ENCODE assay signal across 8 mouse cellular contexts in the genomic region with DNA sequence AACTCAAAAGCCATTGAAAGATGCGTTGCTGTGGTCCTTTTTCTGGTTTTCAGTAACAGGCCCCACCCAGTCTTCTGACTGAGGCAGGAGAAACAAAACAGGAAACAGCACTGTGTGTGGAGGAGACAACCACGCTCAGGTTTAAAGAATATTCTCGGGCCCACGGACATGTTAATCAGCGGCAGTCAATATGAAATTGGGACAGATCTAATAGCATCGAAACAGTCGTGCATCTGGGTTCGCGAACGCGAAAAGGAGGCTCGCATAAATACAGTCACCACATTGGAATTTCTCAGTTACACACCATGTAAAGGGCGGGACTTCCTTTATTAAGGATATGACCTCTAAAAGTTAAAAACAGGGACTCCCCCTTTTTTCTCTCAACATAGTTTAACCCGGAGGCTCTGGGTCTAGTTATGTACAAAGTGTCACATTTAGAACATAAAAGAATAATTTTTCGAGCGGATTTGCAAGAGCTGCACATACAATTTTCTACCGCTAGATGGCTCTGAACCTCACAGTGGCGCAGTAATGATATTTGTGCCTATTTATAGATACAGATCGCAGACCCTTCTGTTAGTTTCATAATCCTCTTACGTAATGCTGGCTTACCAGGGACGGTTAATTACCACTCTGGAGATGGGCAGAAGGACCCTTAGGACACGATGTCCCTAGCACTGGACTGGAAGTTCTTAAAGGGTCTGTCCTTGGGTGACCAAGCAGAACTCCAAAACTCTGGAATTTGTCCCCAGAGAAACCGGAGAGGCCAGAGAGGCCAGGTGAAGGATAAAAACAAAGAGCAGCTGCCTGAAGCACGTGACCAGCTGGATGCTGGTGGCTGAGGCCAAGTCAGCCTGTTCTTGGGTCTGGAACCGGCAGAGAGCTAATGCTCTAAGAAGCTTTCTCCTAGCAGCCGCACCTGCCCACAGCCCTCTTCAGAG.
DNase-seq lines count a peak whose midpoint lies in the region; ATAC-seq and TF ChIP-seq lines count a peak whose summit lies in the region.

No protein-coding gene starts in this region.

- peak overlapping the region; percentile 63 for H3K4me2 ChIP-seq in heart, embryonic 11.5 days
- peak overlapping the region; percentile 32 for H3K4me2 ChIP-seq in kidney, embryonic 14.5 days (replicated peaks; ENCODE audit: low read depth, low read length)
- H3K4me2 ChIP-seq in limb, embryonic 13.5 days (replicated peaks), result peak overlapping the region; percentile 59
- peak overlapping the region; percentile 36 for H3K4me2 ChIP-seq in midbrain, embryonic 14.5 days (ENCODE audit: low read length)

- no peaks in the 10 kb centered on the region for H3K79me2 ChIP-seq in C2C12 (ENCODE audit: control insufficient read depth, insufficient read depth)

- H3K36me3 ChIP-seq in C2C12 (ENCODE audit: control insufficient read depth, insufficient read depth), result no peaks in the 10 kb centered on the region
- no peaks in the 10 kb centered on the region for H3K36me3 ChIP-seq in heart, embryonic 11.5 days (ENCODE audit: control insufficient read depth, insufficient read depth, low read length)
- no peaks in the 10 kb centered on the region for H3K36me3 ChIP-seq in kidney, embryonic 14.5 days (ENCODE audit: control insufficient read depth, insufficient read depth, low read length)
- no peaks in the 10 kb centered on the region for H3K36me3 ChIP-seq in limb, embryonic 13.5 days
- H3K36me3 ChIP-seq in midbrain, embryonic 14.5 days (ENCODE audit: control insufficient read depth, insufficient read depth, low read length), result no peaks in the 10 kb centered on the region

- H3ac ChIP-seq in C2C12 (ENCODE audit: control insufficient read depth, insufficient read length, low read depth), result peak overlapping the region; percentile 46

- no peak for TF ChIP-seq CTCF in C2C12 (IDR thresholded peaks at IDR 0.05; ENCODE audit: control insufficient read depth, insufficient read depth, insufficient read length)

- H3K9ac ChIP-seq in heart, embryonic 11.5 days (ENCODE audit: low read depth, low read length), result peak overlapping the region; percentile 64
- 0 out of 2 replicates have a peak overlapping the region, but pooled peaks have one; percentile 9 for H3K9ac ChIP-seq in kidney, embryonic 14.5 days (ENCODE audit: low read depth, low read length)
- peak overlapping the region; percentile 53 for H3K9ac ChIP-seq in limb, embryonic 13.5 days
- 0 out of 2 replicates have a peak overlapping the region, but pooled peaks have one; percentile 1 for H3K9ac ChIP-seq in midbrain, embryonic 14.5 days (replicated peaks; ENCODE audit: low read length)

- H3K9me3 ChIP-seq in heart, embryonic 11.5 days (replicated peaks; ENCODE audit: control insufficient read depth, low read length), result no peaks in the 10 kb centered on the region
- H3K9me3 ChIP-seq in kidney, embryonic 14.5 days (ENCODE audit: control insufficient read depth, low read length), result no peaks in the 10 kb centered on the region
- no peaks in the 10 kb centered on the region for H3K9me3 ChIP-seq in limb, embryonic 13.5 days
- no peaks in the 10 kb centered on the region for H3K9me3 ChIP-seq in midbrain, embryonic 14.5 days (ENCODE audit: control insufficient read depth, low read length)

- no peak overlapping the region for H3K4me3 ChIP-seq in C2C12 (ENCODE audit: insufficient read depth, poor library complexity, severe bottlenecking)
- peak overlapping the region; percentile 34 for H3K4me3 ChIP-seq in heart, embryonic 11.5 days (ENCODE audit: low read depth, low read length)
- peak overlapping the region; percentile 27 for H3K4me3 ChIP-seq in kidney, embryonic 14.5 days (ENCODE audit: low read length)
- H3K4me3 ChIP-seq in limb, embryonic 13.5 days, result peak overlapping the region; percentile 30
- 0 out of 2 replicates have a peak overlapping the region, but pooled peaks have one; percentile 5 for H3K4me3 ChIP-seq in midbrain, embryonic 14.5 days (replicated peaks; ENCODE audit: low read depth, low read length)

- 13% methylated on average over 26 of the region's 26 CpGs for WGBS in heart, embryonic 11.5 days (ENCODE audit: insufficient replicate concordance)
- WGBS in kidney, embryonic 14.5 days, result 16% methylated on average over 26 of the region's 26 CpGs
- 11% methylated on average over 26 of the region's 26 CpGs for WGBS in limb, embryonic 13.5 days
- WGBS in midbrain, embryonic 14.5 days, result 20% methylated on average over 26 of the region's 26 CpGs

- H3K4me1 ChIP-seq in heart, embryonic 11.5 days (ENCODE audit: control insufficient read depth, insufficient read depth, low read length), result peaks cover 3% of the 10 kb centered on the region; the same call in 1 of the 2 replicates
- H3K4me1 ChIP-seq in kidney, embryonic 14.5 days (ENCODE audit: control insufficient read depth, insufficient read depth, low read length), result peaks cover 8% of the 10 kb centered on the region; the same call in 1 of the 2 replicates
- H3K4me1 ChIP-seq in limb, embryonic 13.5 days, result peaks cover 6% of the 10 kb centered on the region
- 0 out of 2 replicates have a peak, but pooled peaks cover 5% of the 10 kb centered on the region for H3K4me1 ChIP-seq in midbrain, embryonic 14.5 days (ENCODE audit: control insufficient read depth, insufficient read depth, low read length)

- peak; percentile 79 for ATAC-seq in erythroblast, adult 5-6 weeks (replicated peaks; ENCODE audit: low FRiP score, poor library complexity, severe bottlenecking)
- peak; percentile 32 for ATAC-seq in heart, embryonic 11.5 days (replicated peaks; ENCODE audit: insufficient number of reproducible peaks, low FRiP score, low TSS enrichment)
- ATAC-seq in kidney, embryonic 14.5 days (ENCODE audit: low FRiP score, low TSS enrichment), result peak; percentile 87
- ATAC-seq in limb, embryonic 13.5 days (ENCODE audit: low FRiP score, low read depth), result peak; percentile 80; the same call in 1 of the 2 replicates
- ATAC-seq in midbrain, embryonic 14.5 days (ENCODE audit: low FRiP score, low TSS enrichment), result peak; percentile 86

- H3K27ac ChIP-seq in heart, embryonic 11.5 days (ENCODE audit: low read depth, low read length), result no peak overlapping the region
- H3K27ac ChIP-seq in kidney, embryonic 14.5 days (ENCODE audit: low read depth, low read length), result peak overlapping the region; percentile 78; the same call in 1 of the 2 replicates
- H3K27ac ChIP-seq in limb, embryonic 13.5 days, result no peak overlapping the region
- peak overlapping the region; percentile 55; the same call in 1 of the 2 replicates for H3K27ac ChIP-seq in midbrain, embryonic 14.5 days (replicated peaks; ENCODE audit: low read depth, low read length)

- no peaks in the 10 kb centered on the region for H3K79me3 ChIP-seq in C2C12 (ENCODE audit: low read depth)

- H3K27me3 ChIP-seq in C2C12 (ENCODE audit: control insufficient read depth, insufficient read depth, insufficient read length), result no peaks in the 10 kb centered on the region
- H3K27me3 ChIP-seq in heart, embryonic 11.5 days (ENCODE audit: control insufficient read depth, insufficient read depth, low read length), result no peaks in the 10 kb centered on the region
- no peaks in the 10 kb centered on the region for H3K27me3 ChIP-seq in kidney, embryonic 14.5 days (ENCODE audit: control insufficient read depth, insufficient read depth, low read length)
- no peaks in the 10 kb centered on the region for H3K27me3 ChIP-seq in limb, embryonic 13.5 days
- no peaks in the 10 kb centered on the region for H3K27me3 ChIP-seq in midbrain, embryonic 14.5 days (ENCODE audit: control insufficient read depth, insufficient read depth, low read length)

- DNase-seq in brain, adult 2 months (ENCODE audit: low read depth, low spot score), result peak; percentile 93
- peak; percentile 87 for DNase-seq in midbrain, embryonic 14.5 days
- DNase-seq in spleen, adult 12 weeks (ENCODE audit: low spot score), result peak; percentile 63

TF ChIP-seq in C2C12, 6 proteins besides CTCF, POLR2A, EP300 and RAD21:
- TF ChIP-seq MYOG (IDR thresholded peaks at IDR 0.05; ENCODE audit: control insufficient read depth, extremely low read depth, insufficient read length) (no peak), USF1 (IDR thresholded peaks at IDR 0.05; ENCODE audit: low read depth) (peak; percentile 83), CEBPB (IDR thresholded peaks at IDR 0.05; ENCODE audit: low read depth) (peak; percentile 78), MYOD1 (IDR thresholded peaks at IDR 0.05; ENCODE audit: control insufficient read depth, insufficient read length, low read depth) (peak; percentile 64), MAX (IDR thresholded peaks at IDR 0.05) (no peak), FOSL1 (IDR thresholded peaks at IDR 0.05; ENCODE audit: insufficient read depth, low read length, poor library complexity, severe bottlenecking) (peak; percentile 30)

Comparison
In these comparisons a context has a peak if more than half of its experiments do, and no peak if none do; other contexts are left out.
1. ATAC-seq: peak in every context shown above with its lines; median percentile 87 in kidney, embryonic 14.5 days; 86 in midbrain, embryonic 14.5 days; 80 in limb, embryonic 13.5 days; 79 in erythroblast, adult 5-6 weeks; 32 in heart, embryonic 11.5 days.
2. H3K27ac ChIP-seq: peak in kidney, embryonic 14.5 days (single experiment) and midbrain, embryonic 14.5 days (single experiment); none in heart, embryonic 11.5 days (single experiment) and limb, embryonic 13.5 days (single experiment).
3. H3K9ac ChIP-seq: peak in every context shown above with its lines; median percentile 64 in heart, embryonic 11.5 days; 53 in limb, embryonic 13.5 days; 9 in kidney, embryonic 14.5 days; 1 in midbrain, embryonic 14.5 days.
4. Peak in every context shown above with its lines, with median percentiles within 50 percentile points of each other: DNase-seq and H3K4me2 ChIP-seq.